Mouse (Mus musculus) naive thymus-derived CD4-positive, alpha-beta T cell, adult 2 months (primary cell): ENCODE data around the gene Aox2.

ENCODE experiments used
- DNase-seq: peaks from one replicate; pipeline ENCODE4 v3.0.0-alpha.2; 2011; ENCODE audit warnings: low read depth

Aox2 gene

DNA sequence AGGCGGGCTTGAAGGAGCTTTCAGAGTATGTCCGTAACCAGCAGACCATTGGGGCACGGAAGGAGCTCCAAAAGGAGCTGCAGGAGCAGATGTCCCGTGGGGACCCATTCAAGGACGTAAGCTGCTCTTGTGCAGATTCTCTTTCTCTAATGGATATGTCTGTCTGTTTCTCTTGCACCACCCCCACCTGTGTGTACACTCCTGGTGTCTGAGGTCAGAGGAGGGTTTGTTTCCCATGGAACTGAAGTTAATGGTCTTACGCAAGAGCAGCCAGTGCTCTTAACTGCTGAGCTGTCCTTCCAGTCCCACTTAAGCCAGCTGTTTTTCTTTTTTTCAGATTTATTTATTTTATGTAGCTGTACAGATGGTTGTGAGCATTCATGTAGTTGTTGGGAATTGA, 123.3 kb downstream of the Aox2 start:
- peak; percentile 1 for DNase-seq

DNA sequence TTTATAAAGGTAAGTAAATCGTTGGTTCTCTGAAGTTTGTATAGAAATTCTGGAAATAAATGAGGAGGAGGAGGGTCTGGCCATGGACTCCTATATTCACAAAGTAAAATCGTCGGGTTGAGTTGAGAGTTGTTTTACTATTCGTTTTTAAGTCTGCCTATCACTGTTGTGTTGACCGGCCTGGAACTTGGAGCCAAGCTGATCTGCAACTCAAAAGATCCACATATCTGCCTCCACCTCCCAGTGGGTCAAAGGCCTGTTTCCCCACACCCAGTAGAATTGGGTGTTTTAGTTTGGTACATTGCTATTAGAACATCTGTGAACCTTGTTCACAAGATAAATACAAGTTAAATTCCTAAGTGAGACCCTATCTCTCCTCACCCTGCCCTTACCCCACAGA, 125.6 kb downstream of the Aox2 start:
- DNase-seq, result no peak

DNA sequence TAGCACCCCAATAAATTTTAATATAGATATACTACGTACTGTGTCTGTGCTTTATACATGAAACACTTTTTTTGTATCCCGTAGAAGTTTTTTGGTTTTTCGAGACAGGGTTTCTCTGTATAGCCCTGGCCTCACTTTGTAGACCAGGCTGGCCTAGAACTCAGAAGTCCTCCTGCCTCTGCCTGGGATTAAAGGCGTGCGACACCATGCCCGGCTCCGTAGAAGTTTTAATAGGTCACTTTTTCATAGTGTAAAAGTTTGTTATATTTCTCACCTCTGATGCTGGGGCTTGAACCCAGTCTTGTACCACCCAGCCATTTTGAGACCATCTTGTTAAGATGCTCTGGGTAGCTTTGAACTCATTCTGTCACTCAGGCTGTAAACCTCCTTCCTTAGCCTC, 129.2 kb downstream of the Aox2 start:
- no peak for DNase-seq

DNA sequence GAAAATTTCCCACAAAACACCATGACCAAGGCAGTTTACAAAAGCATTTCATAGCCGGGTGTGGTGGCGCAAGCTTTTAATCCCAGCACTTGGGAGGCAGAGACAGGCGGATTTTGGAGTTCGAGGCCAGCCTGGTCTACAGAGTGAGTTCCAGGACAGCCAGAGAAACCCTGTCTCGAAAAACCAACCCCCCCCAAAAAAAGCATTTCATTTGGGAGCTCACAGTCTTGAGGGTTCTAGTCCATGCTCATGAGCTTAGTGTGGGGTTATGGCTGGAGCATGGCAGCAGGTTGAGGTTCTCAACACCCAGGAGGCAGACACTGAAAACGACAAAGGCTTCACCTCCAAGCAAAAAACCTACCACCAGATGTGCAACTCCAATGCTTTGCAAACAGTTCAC, 130.0 kb downstream of the Aox2 start:
- DNase-seq, result peak; percentile 39

DNA sequence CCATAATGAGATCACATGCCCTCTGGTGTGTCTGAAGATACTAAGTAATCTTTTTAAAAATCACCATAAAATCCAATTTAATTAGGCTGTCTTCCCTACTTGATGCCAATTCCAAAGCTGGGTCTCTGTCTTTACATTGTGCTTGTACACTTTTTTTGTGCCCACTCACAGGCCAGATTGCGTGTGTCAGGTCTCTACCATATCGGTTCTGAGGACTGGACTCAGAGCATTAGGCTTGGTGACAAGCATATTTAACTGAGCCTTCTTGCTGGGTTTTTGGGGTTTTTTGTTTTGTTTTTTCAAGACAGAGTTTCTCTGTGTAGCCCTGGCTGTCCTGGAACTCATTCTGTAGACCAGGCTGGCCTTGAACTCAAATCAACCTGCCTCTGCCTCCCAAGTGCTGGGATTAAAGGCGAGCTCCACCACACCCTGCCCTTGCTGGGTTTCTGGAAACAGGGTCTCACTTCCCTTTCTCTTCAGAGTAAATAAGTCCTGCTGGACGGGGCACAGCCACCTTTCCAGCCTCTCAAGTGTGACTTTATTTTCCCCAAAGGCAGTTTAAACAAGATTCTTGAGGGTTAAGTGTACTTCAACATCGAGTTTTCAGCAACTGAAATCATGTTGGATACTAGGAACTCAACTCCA, 131.5 kb downstream of the Aox2 start:
- DNase-seq, result peak; percentile 38

DNA sequence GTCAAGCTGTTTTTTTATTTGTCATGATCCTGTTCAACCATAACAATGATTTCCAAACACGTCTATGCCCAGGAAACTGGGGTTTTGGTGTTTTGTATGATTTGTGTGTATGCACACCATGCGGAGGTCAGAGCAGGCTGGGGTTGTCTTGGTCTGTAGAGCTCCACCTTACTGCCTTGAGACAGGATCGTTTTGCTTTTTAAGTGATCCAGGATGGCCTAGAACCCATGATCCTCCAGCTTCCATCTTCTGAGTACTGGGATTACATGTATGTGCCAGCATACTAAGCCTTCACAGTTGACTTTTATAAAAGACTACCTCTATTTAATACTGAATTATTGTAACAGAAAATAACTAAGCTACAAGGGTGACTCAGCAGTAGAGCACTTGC, 132.1 kb downstream of the Aox2 start:
- DNase-seq, result peak; percentile 39

DNA sequence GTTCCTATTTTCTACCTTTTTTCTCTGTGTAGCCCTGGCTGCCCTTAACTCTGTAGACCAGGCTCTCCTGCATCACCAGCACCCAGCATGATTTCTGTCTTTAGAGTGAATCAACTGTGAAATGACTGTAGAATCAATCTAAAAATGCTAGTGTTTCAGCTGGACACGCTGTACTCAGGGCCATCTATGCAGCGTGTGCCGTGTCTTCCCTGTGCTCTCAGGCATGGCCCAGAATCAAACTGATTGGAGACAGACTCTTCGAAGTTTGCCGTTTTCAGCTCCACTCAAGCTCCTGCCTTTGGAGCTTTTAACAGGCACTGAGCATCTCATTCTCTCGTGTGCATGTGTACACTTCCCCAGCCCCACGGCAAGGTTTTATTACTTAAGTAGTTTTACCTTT, 132.7 kb downstream of the Aox2 start:
- DNase-seq, result peak; percentile 37

DNA sequence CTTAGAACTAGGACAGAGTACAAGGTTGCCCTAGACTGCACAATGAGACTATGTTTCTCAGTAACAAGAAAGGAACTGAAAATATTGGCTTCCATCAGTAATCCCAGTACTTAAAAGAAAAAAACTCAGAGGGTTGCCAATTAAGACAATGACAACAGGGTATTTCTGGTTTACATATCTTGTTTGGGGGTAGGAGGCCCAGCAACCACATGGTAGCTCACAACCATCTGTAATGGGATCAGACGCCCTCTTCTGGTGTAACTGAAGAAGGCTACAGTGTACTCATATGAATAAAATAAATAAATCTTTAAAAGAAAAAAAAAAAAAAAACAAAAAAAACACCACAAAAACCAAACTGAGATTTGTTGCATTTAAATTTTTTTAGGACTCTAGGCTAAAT, 137.3 kb downstream of the Aox2 start:
- DNase-seq, result peak; percentile 63

DNA sequence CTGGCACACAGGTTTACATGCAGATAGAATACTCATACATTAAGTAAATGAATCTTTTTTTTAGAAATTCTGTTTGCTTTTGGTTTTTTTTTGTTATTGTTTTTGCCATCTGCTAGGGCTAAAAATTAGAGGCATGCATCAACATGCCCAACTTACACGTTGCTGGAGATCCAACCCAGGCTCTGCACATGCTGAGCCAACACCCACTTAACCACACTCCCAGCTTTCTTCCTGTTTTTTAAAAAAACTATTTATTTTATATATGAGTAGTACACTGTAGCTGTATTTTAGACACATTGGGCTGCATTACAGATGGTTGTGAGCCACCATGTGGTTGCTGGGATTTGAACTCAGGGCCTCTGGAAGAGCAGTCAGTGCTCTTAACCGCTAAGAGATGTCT, 137.9 kb downstream of the Aox2 start:
- DNase-seq, result no peak

DNA sequence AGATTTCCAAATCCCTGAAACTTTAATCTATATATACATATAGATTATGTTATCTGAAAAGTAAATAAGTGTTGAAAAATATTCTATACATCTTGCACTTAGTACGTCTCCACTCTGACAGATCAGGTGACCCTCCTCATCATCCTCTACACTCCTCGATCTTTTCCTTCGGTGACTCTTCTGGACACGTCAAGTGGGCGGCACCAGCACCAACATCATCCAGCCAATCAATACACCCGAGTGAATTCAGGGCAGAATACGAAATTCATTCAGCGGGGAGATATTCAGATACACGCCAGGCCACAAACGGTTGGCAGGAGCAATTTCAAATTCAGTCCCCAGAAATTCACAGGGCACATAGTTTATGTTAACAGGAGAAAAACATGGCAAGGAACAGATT, 141.9 kb downstream of the Aox2 start:
- peak; percentile 36 for DNase-seq

DNA sequence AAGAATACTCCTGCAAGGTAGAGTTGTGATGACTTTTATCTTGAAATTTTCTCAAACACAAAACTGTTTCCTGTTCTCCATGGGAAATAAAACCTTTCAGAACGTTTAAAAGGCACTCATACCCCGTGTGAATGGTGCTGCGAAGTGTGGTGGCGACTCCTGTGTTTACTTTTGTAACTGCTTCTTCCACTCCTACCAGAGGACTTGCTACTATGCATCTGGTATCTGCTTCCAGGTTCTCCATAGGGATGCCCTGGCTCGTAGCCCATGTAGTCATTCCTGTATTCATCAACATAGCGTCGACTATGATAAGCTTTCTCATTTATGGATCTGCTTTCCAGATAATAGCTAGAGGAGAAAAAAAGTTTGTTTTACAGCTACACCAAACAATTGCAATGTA, 142.8 kb downstream of the Aox2 start:
- DNase-seq, result peak; percentile 62

DNA sequence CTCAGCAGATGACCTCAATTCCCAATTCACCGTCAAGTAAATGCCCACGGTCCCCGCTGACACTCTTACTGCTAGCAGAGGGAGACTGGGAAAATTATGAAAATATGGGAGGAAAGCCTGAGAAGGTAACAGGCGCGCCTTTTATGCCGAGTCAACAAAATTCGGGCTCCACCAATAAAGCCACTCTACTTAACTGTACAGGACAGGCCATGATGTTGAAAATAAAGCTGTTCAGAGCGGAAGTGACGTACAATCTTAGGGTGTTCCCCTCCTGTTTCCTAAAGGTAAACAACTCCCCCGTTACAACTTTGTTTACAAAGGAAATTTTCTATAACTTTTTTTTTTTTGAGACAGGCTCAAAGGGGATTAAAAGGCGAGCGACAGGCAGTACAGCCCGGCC, 144.8 kb downstream of the Aox2 start:
- DNase-seq, result peak; percentile 90

DNA sequence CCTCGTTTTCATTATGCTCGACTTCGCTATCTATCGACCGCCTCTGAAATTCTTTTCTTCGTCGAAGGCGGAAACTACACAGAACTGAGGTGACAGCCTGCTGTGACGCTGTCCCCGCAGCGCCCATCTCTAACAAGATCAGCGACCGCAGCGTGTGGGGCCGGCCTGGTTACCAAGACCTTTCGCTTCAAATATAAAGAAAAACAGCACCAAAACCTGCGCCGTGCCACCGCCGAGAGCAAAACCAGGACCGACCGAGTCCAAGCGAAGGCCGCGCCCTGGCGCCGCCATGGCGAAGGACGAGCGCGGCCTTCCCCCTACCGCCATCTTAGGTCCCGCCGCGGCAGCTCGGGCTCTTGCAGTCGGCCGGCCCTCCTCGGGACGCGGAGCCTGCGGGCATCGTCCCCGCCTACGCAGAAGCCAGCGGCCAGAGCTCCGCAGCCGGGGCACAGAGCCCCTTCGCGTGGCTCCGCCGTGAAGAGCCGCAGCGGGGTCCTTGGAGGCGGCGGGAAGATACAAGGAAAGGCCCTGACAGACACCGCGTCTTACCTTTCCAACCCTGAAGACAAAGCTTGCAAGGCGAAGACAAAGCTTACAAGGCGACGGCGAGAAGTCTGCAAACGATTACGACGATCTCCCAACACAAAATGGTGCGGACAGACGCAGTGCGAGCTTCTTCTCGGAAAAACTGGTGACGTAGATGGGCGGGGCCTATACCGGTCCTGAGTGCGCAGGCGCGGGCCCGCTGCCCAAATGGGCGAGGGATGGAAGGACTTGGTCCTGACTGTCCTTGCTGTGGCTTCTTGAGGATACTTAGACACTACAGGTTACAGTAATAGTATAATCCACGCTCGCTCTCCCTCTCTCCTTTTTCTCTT, 145.5 kb downstream of the Aox2 start, which contains the start of gene Clk1:
Gene Clk1 (minus strand): TSS at position 696 of the 878 bp plus-strand sequence.
- peak; percentile 97 for DNase-seq

DNA sequence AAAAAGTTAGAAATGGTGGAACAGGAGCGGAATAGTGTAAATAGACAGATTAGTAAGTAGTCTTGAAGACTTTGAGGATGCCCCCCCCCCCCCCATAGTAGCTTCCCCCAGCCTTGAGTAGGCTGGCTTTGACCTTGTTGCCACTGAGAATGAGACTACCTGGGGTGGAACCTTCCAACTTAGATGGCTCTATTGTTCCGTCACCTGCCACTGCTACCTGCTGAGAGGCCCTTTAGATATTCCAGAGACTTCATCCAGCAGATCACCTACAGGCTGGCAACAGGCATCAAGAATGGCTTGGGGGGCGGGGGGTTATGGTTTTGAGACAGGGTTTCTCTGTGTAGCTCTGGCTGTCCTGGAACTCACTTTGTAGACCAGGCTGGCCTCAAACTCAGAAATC, 146.4 kb downstream of the Aox2 start:
- peak; percentile 28 for DNase-seq
